In the genomic region with DNA sequence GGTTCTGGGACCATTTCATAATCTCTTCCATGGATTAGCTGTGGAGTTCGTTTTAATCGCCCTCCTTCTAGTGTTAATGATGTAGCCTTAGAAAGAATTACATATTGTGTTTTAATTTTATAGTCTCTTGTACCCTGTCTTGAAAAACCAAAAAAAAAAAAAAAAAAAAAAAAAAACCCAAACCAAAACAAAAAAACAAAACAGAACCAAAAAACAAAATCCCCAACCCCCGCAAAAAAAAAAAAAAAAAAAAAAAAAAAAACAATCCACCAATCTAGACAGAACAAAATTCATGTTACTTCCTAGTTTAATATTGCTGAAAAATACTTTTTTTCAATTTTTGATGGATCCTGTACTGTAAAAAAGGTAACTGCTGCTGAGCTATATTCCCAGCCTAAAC, we compare ENCODE assay signal across 32 mouse cellular contexts.
"Had no signal": no experiment of that assay in that cellular context is flagged by ENCODE, and none has a peak within 500 bp of the region (broad histone marks: within the 10 kb centered on the region; RNA-seq: fewer than 3 reads in every experiment).

No protein-coding gene starts in this region.

- H3K9me3 ChIP-seq: limb, embryonic 10.5 days; limb, embryonic 12.5 days; limb, embryonic 13.5 days; limb, embryonic 15.5 days; liver, embryonic 12.5 days; liver, embryonic 13.5 days; liver, embryonic 15.5 days; lung, embryonic 15.5 days; megakaryocyte, embryonic 14.5 days; midbrain, embryonic 10.5 days; midbrain, embryonic 12.5 days; midbrain, embryonic 13.5 days; midbrain, embryonic 15.5 days; neural tube, embryonic 12.5 days had no signal

- H3K4me1 ChIP-seq: limb, embryonic 10.5 days; limb, embryonic 12.5 days; limb, embryonic 13.5 days; limb, embryonic 15.5 days; liver, embryonic 12.5 days; liver, embryonic 13.5 days; liver, embryonic 15.5 days; lung, embryonic 15.5 days; midbrain, embryonic 10.5 days; midbrain, embryonic 12.5 days; midbrain, embryonic 13.5 days; midbrain, embryonic 15.5 days; neural tube, embryonic 12.5 days had no signal

- H3K4me3 ChIP-seq: limb, embryonic 10.5 days; limb, embryonic 12.5 days; limb, embryonic 13.5 days; limb, embryonic 15.5 days; liver, embryonic 12.5 days; liver, embryonic 13.5 days; liver, embryonic 15.5 days; lung, embryonic 15.5 days; megakaryocyte, embryonic 14.5 days; midbrain, embryonic 10.5 days; midbrain, embryonic 12.5 days; midbrain, embryonic 13.5 days; midbrain, embryonic 15.5 days; myocyte; neural tube, embryonic 12.5 days had no signal

- H3K4me2 ChIP-seq: limb, embryonic 12.5 days; limb, embryonic 13.5 days; limb, embryonic 15.5 days; liver, embryonic 11.5 days; liver, embryonic 12.5 days; liver, embryonic 13.5 days; liver, embryonic 15.5 days; lung, embryonic 14.5 days; lung, embryonic 15.5 days; midbrain, embryonic 11.5 days; midbrain, embryonic 12.5 days; midbrain, embryonic 13.5 days; midbrain, embryonic 15.5 days; neural tube, embryonic 12.5 days had no signal

- ATAC-seq: liver, embryonic 12.5 days; liver, postnatal 0 days; lung, postnatal 0 days; midbrain, embryonic 13.5 days; midbrain, embryonic 15.5 days; midbrain, embryonic 16.5 days had no signal

- H3K27me3 ChIP-seq: limb, embryonic 12.5 days; limb, embryonic 13.5 days; limb, embryonic 15.5 days; liver, embryonic 12.5 days; liver, embryonic 13.5 days; liver, embryonic 15.5 days; lung, embryonic 15.5 days; megakaryocyte, embryonic 14.5 days; midbrain, embryonic 12.5 days; midbrain, embryonic 13.5 days; midbrain, embryonic 15.5 days; neural tube, embryonic 12.5 days had no signal

- H3K27ac ChIP-seq: limb, embryonic 10.5 days; limb, embryonic 12.5 days; limb, embryonic 13.5 days; limb, embryonic 15.5 days; liver, embryonic 12.5 days; liver, embryonic 13.5 days; liver, embryonic 14.5 days; liver, embryonic 15.5 days; lung, embryonic 15.5 days; macrophage; midbrain, embryonic 10.5 days; midbrain, embryonic 12.5 days; midbrain, embryonic 13.5 days; midbrain, embryonic 15.5 days; neural tube, embryonic 12.5 days had no signal

- H3K9ac ChIP-seq: limb, embryonic 12.5 days; limb, embryonic 13.5 days; limb, embryonic 15.5 days; liver, embryonic 12.5 days; liver, embryonic 13.5 days; liver, embryonic 14.5 days; liver, embryonic 15.5 days; liver, postnatal 0 days; lung, embryonic 14.5 days; lung, embryonic 15.5 days; midbrain, embryonic 12.5 days; midbrain, embryonic 13.5 days; midbrain, embryonic 15.5 days; neural tube, embryonic 12.5 days had no signal

- DNase-seq: left cerebral cortex, postnatal 4 days; liver; liver, embryonic 13.5 days; liver, postnatal 0 days; lung, adult 18-20 months; lung, adult 2 months; lung, embryonic 14.5 days; lung, postnatal 10 days; lung, postnatal 14 days; lung, postnatal 36 days; lung, postnatal 4 days; midbrain, embryonic 14.5 days had no signal
